Mouse (Mus musculus): Measurements from ENCODE around the gene Srsf4. TPM values are rescaled to one million over a fixed set of nuclear protein-coding genes. Genes with fewer than 3 reads are reported as not detected.

The Srsf4 gene
- polyA plus RNA-seq, 2 experiments from 2014 or later, result 10.8 to 12.2 TPM

Other genes with a start within 250 kb of the Srsf4 start
- under 1 TPM in 1 of 2 experiments, not detected in 1; 0.10 TPM for gene Ptpru, start 35.3 kb upstream of the Srsf4 start, polyA plus RNA-seq (2017; shearing (Covaris generic))
- gene Mecr, start 30.1 kb upstream of the Srsf4 start, polyA plus RNA-seq (2017; shearing (Covaris generic)), result 10 to 100 TPM; 27.4 to 30.5 TPM
- not detected for gene Tmem200b, start 48.2 kb downstream of the Srsf4 start, polyA plus RNA-seq (2017; shearing (Covaris generic))
- gene Gm10300, start 201.1 kb downstream of the Srsf4 start, polyA plus RNA-seq (2017; shearing (Covaris generic)), result not detected
- 10 to 100 TPM; 26.9 to 27.1 TPM for gene Epb41, start 201.7 kb downstream of the Srsf4 start, polyA plus RNA-seq (2017; shearing (Covaris generic))

All from activated CD4-positive, CD25-positive, alpha-beta regulatory T cell, adult 4 months (primary cell).